Mouse (Mus musculus) brain, embryonic 14.5 days (tissue): Measurements from ENCODE around the gene Chd1l.

Experiments used
- CTCF ChIP-seq: fragments of 200-500 bp; IDR thresholded peaks from 2 replicates; pipeline ENCODE4 v1.5.1; 2012; ENCODE audit warnings: inconsistent platforms, mild to moderate bottlenecking, moderate library complexity, borderline replicate concordance; ENCODE audit not compliant: insufficient read depth, insufficient read length; ENCODE audit errors: extremely low read depth
- POLR2A ChIP-seq: fragments of 200-500 bp; IDR thresholded peaks from 2 replicates; pipeline ENCODE4 v1.6.1; 2012; ENCODE audit warnings: mild to moderate bottlenecking, inconsistent platforms, borderline replicate concordance; ENCODE audit not compliant: poor library complexity, insufficient read depth, insufficient read length, severe bottlenecking; ENCODE audit errors: extremely low read depth

GRCm38 (mm10) chr3:97537006-97537405 is 73.0 kb downstream of the Chd1l start:
- TF ChIP-seq CTCF (no peak), POLR2A (no peak)
